Mouse (Mus musculus): ENCODE measurements around the gene B230307C23Rik. TPM values are rescaled to one million over a fixed set of nuclear protein-coding genes. Genes with fewer than 3 reads are reported as not detected.
A peak's percentile ranks its signal among the peaks of the same experiment; 100 is the strongest.
"Not testable (repeated sequence)": the region's sequence is repeated elsewhere in the genome, so short reads cannot be mapped to it uniquely, and the experiment has no call there.

Gene B230307C23Rik
- polyA plus RNA-seq, 1 experiment from 2014 or later: 30.5 TPM

DNA sequence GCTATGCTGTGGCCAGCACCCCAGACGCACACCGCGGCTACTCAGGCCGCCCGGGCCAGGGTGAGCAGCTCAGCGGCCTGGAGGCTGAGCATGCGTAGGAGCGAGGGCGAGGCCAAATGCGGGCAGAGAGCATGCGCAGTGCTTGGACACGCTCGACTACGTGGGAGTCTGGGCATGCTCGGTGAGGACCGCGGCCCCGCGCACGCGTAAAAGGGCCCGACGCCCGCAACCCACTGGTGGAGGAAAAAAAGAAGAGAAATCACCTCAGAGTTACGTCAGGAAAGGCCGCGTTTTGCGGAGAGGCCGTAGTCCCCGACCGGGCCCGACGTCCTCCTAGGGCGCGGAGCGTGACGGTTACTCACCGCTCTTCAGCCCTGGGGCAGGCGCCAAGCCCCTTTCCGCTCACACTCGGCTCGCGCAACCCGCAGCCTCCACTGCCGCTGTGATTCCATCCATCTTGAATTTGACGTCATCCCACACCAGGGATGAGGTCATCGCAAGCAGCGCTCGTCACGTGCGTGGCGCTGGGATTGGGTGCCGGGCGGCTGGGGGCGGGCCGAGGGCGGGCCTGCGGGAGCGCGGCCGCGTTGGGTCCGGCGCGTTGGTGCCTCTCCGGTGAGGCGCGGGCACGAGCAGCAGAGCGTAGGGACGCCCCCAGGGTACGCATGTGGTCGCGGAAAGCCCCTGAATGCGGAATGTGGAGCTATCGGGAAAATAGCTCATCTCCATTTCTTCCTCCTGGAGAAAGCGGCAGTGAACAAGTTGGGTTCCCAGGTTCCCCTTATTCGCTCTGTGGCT lies 34.8 kb upstream of the B230307C23Rik start, which contains the start of the genes C2cd2 and Zbtb21:
Gene C2cd2 (minus strand): TSS at position 448 of the 798 bp plus-strand sequence.
Gene Zbtb21 (minus strand): TSS at position 472 of the 798 bp plus-strand sequence.
- Histone ChIP-seq H3K36me3 (no peaks in the 10 kb centered on the region), H3K9ac (peak within 1 kb of the TSS; percentile 91), H3K27me3 (no peaks in the 10 kb centered on the region), H3K4me1 (peaks cover 21% of the 10 kb centered on the region), H3K4me3 (peak within 1 kb of the TSS; percentile 84), H3K9me3 (no peaks in the 10 kb centered on the region), H3K27ac (peak within 1 kb of the TSS; percentile 91), H3K4me2 (replicated peaks) (peak within 1 kb of the TSS; percentile 91)
- peak; percentile 99 for ATAC-seq (ENCODE audit: low FRiP score, low read depth)
- under 1% methylated on average over 78 of the region's 78 CpGs for whole genome bisulfite sequencing

GRCm38 (mm10) chr16:97963956-97964540 lies 33.1 kb upstream of the B230307C23Rik start:
- ATAC-seq (ENCODE audit: low FRiP score, low read depth): no peak
- no peak overlapping the region for H3K9ac ChIP-seq
- no peak overlapping the region for H3K4me3 ChIP-seq
- peaks cover 14% of the 10 kb centered on the region for H3K4me1 ChIP-seq
- H3K27ac ChIP-seq: no peak overlapping the region
- no peaks in the 10 kb centered on the region for H3K36me3 ChIP-seq
- WGBS: 83% methylated on average over 3 of the region's 3 CpGs
- H3K4me2 ChIP-seq (replicated peaks): no peak overlapping the region
- no peaks in the 10 kb centered on the region for H3K27me3 ChIP-seq
- 0 out of 2 replicates have a peak, but pooled peaks cover 3% of the 10 kb centered on the region for H3K9me3 ChIP-seq

DNA sequence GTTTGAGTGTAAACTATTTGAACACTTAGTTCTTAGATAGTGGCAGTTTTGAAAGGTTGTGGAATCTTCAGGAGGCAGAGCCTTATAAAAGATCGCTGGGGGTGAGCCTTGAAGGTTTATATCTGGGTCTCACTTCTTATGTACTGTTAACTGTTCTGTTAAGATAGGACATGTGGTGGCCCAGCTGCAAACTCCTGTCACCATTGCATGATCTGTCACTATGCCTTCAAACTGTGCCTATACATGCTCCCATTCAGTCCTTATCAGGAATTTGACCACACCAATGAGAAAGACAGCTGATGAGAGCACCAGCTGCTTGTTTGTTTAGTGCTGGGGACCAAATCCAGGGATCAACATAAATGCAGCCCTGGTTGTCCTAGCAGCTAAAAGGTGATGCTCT lies 19.8 kb upstream of the B230307C23Rik start:
- H3K4me2 ChIP-seq (replicated peaks): no peak overlapping the region
- H3K4me1 ChIP-seq: no peaks in the 10 kb centered on the region
- no peak overlapping the region for H3K27ac ChIP-seq
- H3K4me3 ChIP-seq: no peak overlapping the region
- 65% methylated on average over 1 of the region's 1 CpGs for WGBS
- no peaks in the 10 kb centered on the region for H3K27me3 ChIP-seq
- H3K9me3 ChIP-seq: no peaks in the 10 kb centered on the region
- H3K36me3 ChIP-seq: no peaks in the 10 kb centered on the region
- H3K9ac ChIP-seq: no peak overlapping the region
- ATAC-seq (ENCODE audit: low FRiP score, low read depth): no peak

- H3K36me3 ChIP-seq: no peaks in the 10 kb centered on the region
- no peak overlapping the region for H3K27ac ChIP-seq
- no peaks in the 10 kb centered on the region for H3K4me1 ChIP-seq
- no peaks in the 10 kb centered on the region for H3K27me3 ChIP-seq
- H3K9me3 ChIP-seq: no peaks in the 10 kb centered on the region; the same call in 1 of the 2 replicates
- no peak overlapping the region for H3K4me2 ChIP-seq (replicated peaks)
- H3K4me3 ChIP-seq: no peak overlapping the region
- WGBS: 89% methylated on average over 3 of the region's 3 CpGs
- ATAC-seq (ENCODE audit: low FRiP score, low read depth): no peak
- no peak overlapping the region for H3K9ac ChIP-seq
Measured at GRCm38 (mm10) chr16:97977722-97978121, 19.4 kb upstream of the B230307C23Rik start.

DNA sequence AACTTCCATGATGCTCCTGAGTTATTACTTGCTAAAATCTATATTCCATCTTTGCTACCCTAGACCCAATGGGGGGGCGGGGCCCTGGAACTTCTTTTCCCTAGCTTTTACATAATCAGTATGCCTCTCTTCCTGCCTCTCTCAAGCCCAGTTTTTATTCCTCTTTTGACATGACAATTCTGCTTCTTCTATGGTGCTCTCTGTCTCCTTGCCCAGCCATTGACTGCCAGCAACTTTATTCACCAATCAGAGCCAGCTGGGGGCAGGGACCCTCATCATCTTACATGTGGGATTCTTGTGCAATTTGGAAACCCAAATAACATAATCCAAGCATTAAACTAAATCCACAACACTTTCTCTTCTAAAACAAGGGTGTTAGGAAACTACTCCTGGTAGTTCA lies 15.8 kb upstream of the B230307C23Rik start:
- no peak overlapping the region for H3K27ac ChIP-seq
- H3K9ac ChIP-seq: no peak overlapping the region
- no peaks in the 10 kb centered on the region for H3K27me3 ChIP-seq
- H3K4me1 ChIP-seq: no peaks in the 10 kb centered on the region
- no peak overlapping the region for H3K4me2 ChIP-seq (replicated peaks)
- no peak overlapping the region for H3K4me3 ChIP-seq
- 70% methylated on average over 1 of the region's 1 CpGs for WGBS
- no peak for ATAC-seq (ENCODE audit: low FRiP score, low read depth)
- H3K9me3 ChIP-seq: no peaks in the 10 kb centered on the region; the same call in 1 of the 2 replicates
- no peaks in the 10 kb centered on the region for H3K36me3 ChIP-seq

- no peak overlapping the region for H3K4me2 ChIP-seq (replicated peaks)
- H3K4me3 ChIP-seq: no peak overlapping the region
- no peaks in the 10 kb centered on the region for H3K27me3 ChIP-seq
- ATAC-seq (ENCODE audit: low FRiP score, low read depth): no peak
- no peaks in the 10 kb centered on the region for H3K36me3 ChIP-seq
- H3K27ac ChIP-seq: no peak overlapping the region
- H3K4me1 ChIP-seq: no peaks in the 10 kb centered on the region
- WGBS: 42% methylated on average over 5 of the region's 5 CpGs
- no peak overlapping the region for H3K9ac ChIP-seq
- H3K9me3 ChIP-seq: no peaks in the 10 kb centered on the region; the same call in 1 of the 2 replicates
Measured at GRCm38 (mm10) chr16:97984589-97984988, 12.5 kb upstream of the B230307C23Rik start.

DNA sequence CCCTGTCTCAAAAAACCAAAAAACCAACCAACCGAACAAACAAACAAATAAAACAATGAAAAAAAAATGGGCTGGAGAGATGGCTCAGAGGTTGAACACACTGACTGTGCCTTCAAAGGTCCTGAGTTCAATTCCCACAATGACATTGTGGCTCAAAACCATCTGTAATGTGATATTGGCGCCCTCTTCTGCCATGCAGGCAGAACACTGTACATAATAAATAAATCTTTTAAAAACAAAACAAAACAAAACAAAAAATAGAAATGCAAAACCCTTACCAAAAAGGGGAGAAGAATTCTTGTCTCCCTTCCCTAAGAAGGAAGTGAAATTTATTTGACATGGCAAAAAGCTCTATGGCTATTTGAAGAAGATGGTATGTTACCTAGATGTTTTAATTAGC lies 5.6 kb upstream of the B230307C23Rik start:
- Histone ChIP-seq H3K36me3 (no peaks in the 10 kb centered on the region), H3K4me2 (replicated peaks) (no peak overlapping the region), H3K4me3 (no peak overlapping the region), H3K4me1 (peaks cover 5% of the 10 kb centered on the region; the same call in 1 of the 2 replicates), H3K9me3 (no peaks in the 10 kb centered on the region), H3K27me3 (no peaks in the 10 kb centered on the region), H3K27ac (no peak overlapping the region), H3K9ac (no peak overlapping the region)
- ATAC-seq (ENCODE audit: low FRiP score, low read depth): no peak
- 68% methylated on average over 2 of the region's 2 CpGs for WGBS

DNA sequence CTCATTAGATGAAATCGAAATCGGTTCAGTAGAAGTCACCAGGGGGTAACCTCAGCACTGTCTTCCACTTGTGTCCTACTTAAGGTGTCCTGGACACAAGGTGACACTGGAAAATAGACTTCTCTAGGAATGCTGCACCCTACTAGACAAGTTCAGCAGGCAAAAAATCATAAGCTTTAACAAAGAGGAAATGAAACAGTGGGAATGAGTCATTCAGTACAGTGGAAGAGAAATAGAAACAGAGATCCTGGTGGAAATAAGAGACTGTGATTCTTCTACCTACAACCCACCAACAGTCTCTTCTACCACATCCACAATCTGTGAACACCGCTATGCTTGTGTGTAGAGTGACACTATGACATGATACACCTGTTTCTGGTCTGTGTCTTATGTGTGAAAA lies 4.6 kb upstream of the B230307C23Rik start:
- not testable (repeated sequence) for H3K4me3 ChIP-seq; H3K27ac ChIP-seq; H3K36me3 ChIP-seq; H3K27me3 ChIP-seq; H3K9me3 ChIP-seq; H3K4me1 ChIP-seq; ATAC-seq (ENCODE audit: low FRiP score, low read depth); H3K9ac ChIP-seq; H3K4me2 ChIP-seq (replicated peaks)
- 77% methylated on average over 3 of the region's 3 CpGs for WGBS

DNA sequence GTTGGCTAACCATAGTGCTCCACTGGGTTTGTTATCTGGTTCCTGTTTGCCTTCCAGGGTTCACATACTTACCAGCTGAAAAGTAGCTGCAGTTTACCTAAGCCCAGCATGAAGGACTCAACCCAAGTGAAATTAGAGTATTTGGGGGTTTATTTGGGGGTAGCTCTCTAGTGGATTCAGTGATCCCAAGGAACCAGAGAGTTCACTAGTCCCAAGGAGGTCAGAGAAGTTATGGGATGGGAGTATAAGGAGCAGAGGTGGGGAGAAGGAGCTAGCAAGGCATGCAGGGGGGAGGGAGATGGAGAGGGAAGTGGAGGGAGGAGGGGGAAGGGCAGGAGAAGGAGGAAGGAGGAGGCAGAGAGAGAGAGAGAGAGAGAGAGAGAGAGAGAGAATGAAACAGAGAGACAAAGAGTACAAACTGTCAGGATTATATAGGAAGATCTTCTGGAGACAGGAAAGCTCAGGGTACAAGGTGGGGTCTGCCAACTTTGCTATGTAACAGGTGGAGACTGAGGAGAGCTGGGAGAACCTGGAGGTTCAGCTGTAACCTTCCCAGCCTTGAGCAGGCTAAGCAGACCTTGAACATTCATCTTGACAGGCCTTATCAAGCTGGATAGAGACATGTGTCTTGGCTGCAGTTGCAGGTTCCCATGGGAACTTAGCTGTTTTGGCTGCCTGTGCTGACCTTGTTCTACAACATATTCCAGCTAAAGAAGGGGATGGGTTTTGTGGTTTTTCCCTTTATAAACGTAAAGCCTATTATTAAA lies 1.1 kb upstream of the B230307C23Rik start:
- H3K4me2 ChIP-seq (replicated peaks): peak overlapping the region; percentile 67
- peaks cover 2% of the 10 kb centered on the region; the same call in 1 of the 2 replicates for H3K9me3 ChIP-seq
- peaks cover 13% of the 10 kb centered on the region for H3K4me1 ChIP-seq
- H3K9ac ChIP-seq: peak overlapping the region; percentile 63; the same call in 1 of the 2 replicates
- 32% methylated on average over 1 of the region's 1 CpGs for WGBS
- no peaks in the 10 kb centered on the region for H3K27me3 ChIP-seq
- ATAC-seq (ENCODE audit: low FRiP score, low read depth): no peak
- H3K36me3 ChIP-seq: peaks cover 9% of the 10 kb centered on the region
- H3K4me3 ChIP-seq: peak overlapping the region; percentile 58
- peak overlapping the region; percentile 79; the same call in 1 of the 2 replicates for H3K27ac ChIP-seq

GRCm38 (mm10) chr16:97997383-97997731 lies 242 bp downstream of the B230307C23Rik start:
- H3K9me3 ChIP-seq, H3K27me3 ChIP-seq: not testable (repeated sequence)
- H3K27ac ChIP-seq: peak overlapping the region; percentile 79; the same call in 1 of the 2 replicates
- H3K4me1 ChIP-seq: peaks cover 13% of the 10 kb centered on the region
- peak overlapping the region; percentile 58 for H3K4me3 ChIP-seq
- H3K4me2 ChIP-seq (replicated peaks): peak overlapping the region; percentile 67
- peak overlapping the region; percentile 63 for H3K9ac ChIP-seq
- H3K36me3 ChIP-seq: peaks cover 13% of the 10 kb centered on the region
- peak; percentile 83 for ATAC-seq (ENCODE audit: low FRiP score, low read depth)
- under 1% methylated on average over 8 of the region's 8 CpGs for WGBS

DNA sequence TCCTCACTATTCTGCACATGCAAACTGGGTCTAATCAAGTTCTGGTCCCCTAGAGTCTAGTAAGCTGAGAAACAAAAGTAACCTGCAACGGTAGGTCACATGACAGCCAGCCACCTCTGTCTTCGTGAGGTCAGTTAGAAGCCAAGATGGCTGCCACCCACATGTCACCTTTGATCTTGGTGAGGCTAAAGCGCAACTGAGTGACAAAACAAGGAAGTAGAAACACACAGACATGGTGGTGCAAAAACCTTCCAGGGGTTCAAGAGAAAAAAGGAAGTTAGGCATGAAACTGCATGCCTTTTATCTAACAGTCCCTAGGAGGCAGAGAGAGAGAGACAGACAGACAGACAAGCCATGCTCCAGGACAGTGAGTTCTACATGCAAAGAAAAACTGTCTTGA lies 25.0 kb downstream of the B230307C23Rik start:
- Histone ChIP-seq H3K27me3 (no peaks in the 10 kb centered on the region), H3K9ac (no peak overlapping the region), H3K9me3 (peaks cover 38% of the 10 kb centered on the region), H3K4me3 (no peak overlapping the region), H3K27ac (no peak overlapping the region), H3K4me1 (no peaks in the 10 kb centered on the region), H3K4me2 (replicated peaks) (no peak overlapping the region), H3K36me3 (peaks cover 48% of the 10 kb centered on the region)
- 94% methylated on average over 3 of the region's 3 CpGs for WGBS
- no peak for ATAC-seq (ENCODE audit: low FRiP score, low read depth)

Measured in limb, embryonic 13.5 days (tissue).